Mouse (Mus musculus) neural tube, embryonic 13.5 days (tissue): ENCODE results near the gene Xlr4b. TPM values are rescaled to one million over a fixed set of nuclear protein-coding genes. Genes with fewer than 3 reads are reported as not detected.

Experiments
- polyA plus RNA-seq: library from polyadenylated mRNA; unstranded; fragments of >200 nt; fragmentation: Nextera tagmentation; extraction: Ambion mirVana; gene quantifications from 2 replicates; pipeline ENCODE4 v1.2.1, GENCODE M21; 2015

Xlr4b gene
- polyA plus RNA-seq, 1 experiment from 2014 or later = 1.2 TPM

Other genes starting within 250 kb of the Xlr4b start
- gene Zfp185, start 227.0 kb upstream of the Xlr4b start, polyA plus RNA-seq = 1.0 and 1.4 TPM in 2 replicates
- not detected in 2 replicates for gene Pnma5, start 177.2 kb upstream of the Xlr4b start, polyA plus RNA-seq
- 2.0 and 2.3 TPM in 2 replicates for gene Pnma3, start 149.5 kb upstream of the Xlr4b start, polyA plus RNA-seq
- 0.50 and 0.70 TPM in 2 replicates for gene Xlr4a, start 131.9 kb upstream of the Xlr4b start, polyA plus RNA-seq
- 1.9 and 5.6 TPM in 2 replicates for gene Xlr3a, start 117.2 kb upstream of the Xlr4b start, polyA plus RNA-seq
- 0.32 TPM in 1 of 2 replicates, not detected in the other for gene Gm14685, start 97.3 kb upstream of the Xlr4b start, polyA plus RNA-seq
- not detected in 2 replicates for gene Xlr5b, start 65.5 kb upstream of the Xlr4b start, polyA plus RNA-seq
- 0.33 TPM in 1 of 2 replicates, not detected in the other for gene DXBay18, start 64.9 kb upstream of the Xlr4b start, polyA plus RNA-seq
- gene Spin2d, start 37.3 kb upstream of the Xlr4b start, polyA plus RNA-seq = not detected in 2 replicates
- gene Xlr3b, start 22.1 kb upstream of the Xlr4b start, polyA plus RNA-seq = 21.3 and 22.3 TPM in 2 replicates
- gene F8a, start 14.0 kb downstream of the Xlr4b start, polyA plus RNA-seq = 29.9 and 33.8 TPM in 2 replicates
- 0.69 TPM in 1 of 2 replicates, not detected in the other for gene Xlr4c, start 28.8 kb downstream of the Xlr4b start, polyA plus RNA-seq
- 0.57 and 0.65 TPM in 2 replicates for gene Xlr3c, start 51.1 kb downstream of the Xlr4b start, polyA plus RNA-seq
- not detected in 2 replicates for gene Xlr5a, start 78.6 kb downstream of the Xlr4b start, polyA plus RNA-seq
- not detected in 2 replicates for gene Xlr5c, start 78.6 kb downstream of the Xlr4b start, polyA plus RNA-seq
- gene Gm45015, start 122.5 kb downstream of the Xlr4b start, polyA plus RNA-seq = not detected in 2 replicates
- gene Zfp275, start 128.3 kb downstream of the Xlr4b start, polyA plus RNA-seq = 10.6 and 11.0 TPM in 2 replicates
- not detected in 2 replicates for gene Gm18336, start 184.4 kb downstream of the Xlr4b start, polyA plus RNA-seq
- 0.31 and 0.43 TPM in 2 replicates for gene Zfp92, start 196.8 kb downstream of the Xlr4b start, polyA plus RNA-seq
- not detected in 2 replicates for gene Trex2, start 221.0 kb downstream of the Xlr4b start, polyA plus RNA-seq
- 59.9 and 64.1 TPM in 2 replicates for gene Haus7, start 244.7 kb downstream of the Xlr4b start, polyA plus RNA-seq